Mouse (Mus musculus) splenic B cell, adult 2 months (primary cell): ENCODE measurements around the gene Dock1.

ENCODE experiments used
- DNase-seq: peaks from one replicate; pipeline ENCODE4 v3.0.0-alpha.2; 2011; ENCODE audit warnings: low read depth, low spot score
- H3K27me3 ChIP-seq: 2 replicates; pipeline ENCODE4 v1.6.1; 2012; ENCODE audit warnings: mild to moderate bottlenecking, low read length, moderate library complexity, mixed read lengths; ENCODE audit not compliant: control insufficient read depth, poor library complexity, insufficient read depth, severe bottlenecking
- H3K36me3 ChIP-seq: 2 replicates; pipeline ENCODE4 v1.6.1; 2012; ENCODE audit warnings: mild to moderate bottlenecking, low read length, moderate library complexity, mixed read lengths; ENCODE audit not compliant: control insufficient read depth, poor library complexity, insufficient read depth, severe bottlenecking

Dock1 gene

GRCm38 (mm10) chr7:135084069-135084468 is 413.6 kb downstream of the Dock1 start:
- no peaks in the 10 kb centered on the region for H3K27me3 ChIP-seq
- no peak for DNase-seq
- H3K36me3 ChIP-seq, result no peaks in the 10 kb centered on the region

GRCm38 (mm10) chr7:135086556-135086955 is 416.1 kb downstream of the Dock1 start:
- no peaks in the 10 kb centered on the region for H3K36me3 ChIP-seq
- H3K27me3 ChIP-seq, result no peaks in the 10 kb centered on the region
- DNase-seq, result no peak

GRCm38 (mm10) chr7:135089626-135090025 is 419.2 kb downstream of the Dock1 start:
- Histone ChIP-seq H3K27me3 (no peaks in the 10 kb centered on the region), H3K36me3 (no peaks in the 10 kb centered on the region)
- DNase-seq, result no peak

GRCm38 (mm10) chr7:135093851-135094250 is 423.4 kb downstream of the Dock1 start:
- DNase-seq, result no peak
- Histone ChIP-seq H3K36me3 (no peaks in the 10 kb centered on the region), H3K27me3 (no peaks in the 10 kb centered on the region)

GRCm38 (mm10) chr7:135101921-135102320 is 431.5 kb downstream of the Dock1 start:
- Histone ChIP-seq H3K36me3 (no peaks in the 10 kb centered on the region), H3K27me3 (no peaks in the 10 kb centered on the region)
- DNase-seq, result no peak

GRCm38 (mm10) chr7:135106536-135106935 is 436.1 kb downstream of the Dock1 start:
- DNase-seq, result no peak
- Histone ChIP-seq H3K27me3 (no peaks in the 10 kb centered on the region), H3K36me3 (no peaks in the 10 kb centered on the region)

- H3K36me3 ChIP-seq, result no peaks in the 10 kb centered on the region
- DNase-seq, result no peak
These were observed 439.9 kb downstream of the Dock1 start for GRCm38 (mm10) chr7:135110307-135110706.

GRCm38 (mm10) chr7:135125296-135126065 is 455.0 kb downstream of the Dock1 start:
- no peaks in the 10 kb centered on the region for H3K36me3 ChIP-seq
- DNase-seq, result no peak
- H3K27me3 ChIP-seq, result no peaks in the 10 kb centered on the region

More at GRCm38 (mm10) chr7:135110307-135110706, 439.9 kb downstream of the Dock1 start:
- H3K27me3 ChIP-seq, result no peaks in the 10 kb centered on the region

GRCm38 (mm10) chr7:135132461-135132860 is 462.0 kb downstream of the Dock1 start:
- no peak for DNase-seq

GRCm38 (mm10) chr7:135134619-135135018 is 464.2 kb downstream of the Dock1 start:
- no peaks in the 10 kb centered on the region for H3K36me3 ChIP-seq
- H3K27me3 ChIP-seq, result no peaks in the 10 kb centered on the region
- DNase-seq, result no peak

More at GRCm38 (mm10) chr7:135132461-135132860, 462.0 kb downstream of the Dock1 start:
- no peaks in the 10 kb centered on the region for H3K27me3 ChIP-seq
- H3K36me3 ChIP-seq, result no peaks in the 10 kb centered on the region

GRCm38 (mm10) chr7:135139153-135139612 is 468.7 kb downstream of the Dock1 start:
- no peak for DNase-seq
- Histone ChIP-seq H3K27me3 (no peaks in the 10 kb centered on the region), H3K36me3 (no peaks in the 10 kb centered on the region)

- Histone ChIP-seq H3K27me3 (no peaks in the 10 kb centered on the region), H3K36me3 (no peaks in the 10 kb centered on the region)
- DNase-seq, result no peak
These were observed 474.3 kb downstream of the Dock1 start for GRCm38 (mm10) chr7:135144731-135145130.

GRCm38 (mm10) chr7:135150926-135151325 is 480.5 kb downstream of the Dock1 start:
- DNase-seq, result no peak
- Histone ChIP-seq H3K36me3 (no peaks in the 10 kb centered on the region; the same call in 1 of the 2 replicates), H3K27me3 (no peaks in the 10 kb centered on the region)

- Histone ChIP-seq H3K27me3 (no peaks in the 10 kb centered on the region), H3K36me3 (no peaks in the 10 kb centered on the region)
- no peak for DNase-seq
These were observed 487.1 kb downstream of the Dock1 start for GRCm38 (mm10) chr7:135157571-135157970.

- no peak for DNase-seq
- H3K36me3 ChIP-seq, result no peaks in the 10 kb centered on the region
These were observed 487.9 kb downstream of the Dock1 start for GRCm38 (mm10) chr7:135158381-135158780.

More at GRCm38 (mm10) chr7:135158381-135158780, 487.9 kb downstream of the Dock1 start:
- H3K27me3 ChIP-seq, result no peaks in the 10 kb centered on the region
